8 mouse cellular contexts compared by ENCODE assay signal in genomic region chr3:138743061-138743671, GRCm38 (mm10). TPM values are rescaled to one million over a fixed set of nuclear protein-coding genes. Genes with fewer than 3 reads are reported as not detected.
DNase-seq lines count a peak whose midpoint lies in the region; ATAC-seq and TF ChIP-seq lines count a peak whose summit lies in the region.

No protein-coding gene starts in this region.

- peak overlapping the region; percentile 80 for H3K9ac ChIP-seq in embryonic facial prominence, embryonic 12.5 days
- peak overlapping the region; percentile 76 for H3K9ac ChIP-seq in heart, embryonic 12.5 days
- peak overlapping the region; percentile 65 for H3K9ac ChIP-seq in kidney, embryonic 15.5 days
- H3K9ac ChIP-seq in liver, embryonic 14.5 days (replicated peaks), result no peak overlapping the region

- H3K4me3 ChIP-seq in embryonic facial prominence, embryonic 12.5 days, result peak overlapping the region; percentile 72
- peak overlapping the region; percentile 83 for H3K4me3 ChIP-seq in heart, embryonic 12.5 days
- H3K4me3 ChIP-seq in kidney, embryonic 15.5 days (replicated peaks), result peak overlapping the region; percentile 71
- peak overlapping the region; percentile 58 to 71 for H3K4me3 ChIP-seq in liver, embryonic 14.5 days (ENCODE audit: insufficient read depth in 1 of 2, low read depth in 2 of 2, low read length in 2 of 2)

- H3K27me3 ChIP-seq in embryonic facial prominence, embryonic 12.5 days, result peaks cover 7% of the 10 kb centered on the region; the same call in 1 of the 2 replicates
- H3K27me3 ChIP-seq in heart, embryonic 12.5 days (replicated peaks), result peaks cover 13% of the 10 kb centered on the region
- H3K27me3 ChIP-seq in kidney, embryonic 15.5 days, result peaks cover 10% of the 10 kb centered on the region; the same call in 1 of the 2 replicates
- peaks cover 31% of the 10 kb centered on the region for H3K27me3 ChIP-seq in liver, embryonic 14.5 days (ENCODE audit: control insufficient read depth, insufficient read depth, low read length)

- H3K9me3 ChIP-seq in embryonic facial prominence, embryonic 12.5 days, result no peaks in the 10 kb centered on the region
- H3K9me3 ChIP-seq in heart, embryonic 12.5 days (replicated peaks), result no peaks in the 10 kb centered on the region
- H3K9me3 ChIP-seq in kidney, embryonic 15.5 days (replicated peaks), result no peaks in the 10 kb centered on the region
- no peaks in the 10 kb centered on the region for H3K9me3 ChIP-seq in liver, embryonic 14.5 days (ENCODE audit: control insufficient read depth, low read length)

- no peak for TF ChIP-seq CTCF in liver, embryonic 14.5 days (IDR thresholded peaks at IDR 0.05; ENCODE audit: low read depth)

- H3K27ac ChIP-seq in embryonic facial prominence, embryonic 12.5 days, result peak overlapping the region; percentile 41; the same call in 1 of the 2 replicates
- H3K27ac ChIP-seq in heart, embryonic 12.5 days (ENCODE audit: poor library complexity, severe bottlenecking), result no peak overlapping the region
- peak overlapping the region; percentile 74 for H3K27ac ChIP-seq in kidney, embryonic 15.5 days
- H3K27ac ChIP-seq in liver, embryonic 14.5 days, result no peak overlapping the region

- H3K36me3 ChIP-seq in embryonic facial prominence, embryonic 12.5 days, result no peaks in the 10 kb centered on the region
- H3K36me3 ChIP-seq in heart, embryonic 12.5 days, result no peaks in the 10 kb centered on the region
- no peaks in the 10 kb centered on the region for H3K36me3 ChIP-seq in kidney, embryonic 15.5 days
- H3K36me3 ChIP-seq in liver, embryonic 14.5 days (replicated peaks; ENCODE audit: control insufficient read depth, insufficient read depth, low read depth), result no peaks in the 10 kb centered on the region

- H3K4me2 ChIP-seq in embryonic facial prominence, embryonic 12.5 days (replicated peaks), result peak overlapping the region; percentile 85
- peak overlapping the region; percentile 93 for H3K4me2 ChIP-seq in heart, embryonic 12.5 days
- peak overlapping the region; percentile 90 for H3K4me2 ChIP-seq in kidney, embryonic 15.5 days
- peak overlapping the region; percentile 92 for H3K4me2 ChIP-seq in liver, embryonic 14.5 days (ENCODE audit: low read depth)

- peak; percentile 78 for ATAC-seq in embryonic facial prominence, embryonic 12.5 days (ENCODE audit: insufficient number of reproducible peaks, insufficient read depth, low FRiP score, low TSS enrichment)
- ATAC-seq in heart, embryonic 12.5 days (ENCODE audit: insufficient number of reproducible peaks, low FRiP score), result peak; percentile 76
- peak; percentile 75 for ATAC-seq in kidney, embryonic 15.5 days (replicated peaks; ENCODE audit: low FRiP score)
- peak; percentile 79 for ATAC-seq in liver, embryonic 14.5 days (ENCODE audit: insufficient read depth)

- DNase-seq in B cell, adult 2 months, result peak; percentile 38 to 48
- DNase-seq in adrenal gland, postnatal 25 days, result peak; percentile 84
- DNase-seq in liver, embryonic 14.5 days (ENCODE audit: low read depth in 3 of 3, low spot score in 3 of 3), result peak; percentile 39 to 47 (median 46)
- peak; percentile 84 for DNase-seq in neural tube, embryonic 10.5 days (ENCODE audit: extremely low spot score, low spot score)
- DNase-seq in testis, postnatal 10 days (ENCODE audit: low spot score), result peak; percentile 64

- TF ChIP-seq EP300 in liver, embryonic 14.5 days (IDR thresholded peaks at IDR 0.05; ENCODE audit: low read depth), result no peak

- under 1% methylated on average over 33 of the region's 33 CpGs for WGBS in embryonic facial prominence, embryonic 12.5 days
- WGBS in heart, embryonic 12.5 days, result under 1% methylated on average over 33 of the region's 33 CpGs
- under 1% methylated on average over 33 of the region's 33 CpGs for WGBS in kidney, embryonic 15.5 days
- under 1% methylated on average over 33 of the region's 33 CpGs for WGBS in liver, embryonic 14.5 days (ENCODE audit: insufficient replicate concordance)

- peaks cover 24% of the 10 kb centered on the region; the same call in 1 of the 2 replicates for H3K4me1 ChIP-seq in embryonic facial prominence, embryonic 12.5 days
- H3K4me1 ChIP-seq in heart, embryonic 12.5 days (replicated peaks), result peaks cover 29% of the 10 kb centered on the region
- H3K4me1 ChIP-seq in kidney, embryonic 15.5 days, result peaks cover 37% of the 10 kb centered on the region
- H3K4me1 ChIP-seq in liver, embryonic 14.5 days (replicated peaks; ENCODE audit: control insufficient read depth in 2 of 2, insufficient read depth in 2 of 2, low read length in 1 of 2), result peaks cover 2 to 14% of the 10 kb centered on the region in 2 experiments; a peak in 3 of 4 replicates

RNA-seq across cellular contexts. Expression of gene Tspan5, which starts 1.2 kb away (rescaled TPM):
- 50.1 and 58.3 TPM in 2 replicates for total RNA-seq in adrenal gland, postnatal 25 days (2021)
- polyA plus RNA-seq in embryonic facial prominence, embryonic 12.5 days (2016; fragmentation: Nextera tagmentation; extraction: Ambion mirVana), result 33.0 and 33.8 TPM in 2 replicates
- polyA plus RNA-seq in heart, embryonic 12.5 days (2016; fragmentation: Nextera tagmentation; extraction: Ambion mirVana), result 18.9 and 19.0 TPM in 2 replicates
- polyA plus RNA-seq in kidney, embryonic 15.5 days (2015; fragmentation: Nextera tagmentation; extraction: Ambion mirVana), result 26.3 and 28.9 TPM in 2 replicates
- 1.9 and 2.0 TPM in 2 replicates for polyA plus RNA-seq in liver, embryonic 14.5 days (2012; rRNA removed)
- 2.9 and 3.1 TPM in 2 replicates for polyA plus RNA-seq in liver, embryonic 14.5 days (2014; fragmentation: Nextera tagmentation; extraction: Ambion mirVana)

Comparison
In these comparisons a context has a peak if more than half of its experiments do, and no peak if none do; other contexts are left out.
1. H3K27ac ChIP-seq: peak in embryonic facial prominence, embryonic 12.5 days (single experiment) and kidney, embryonic 15.5 days (single experiment); none in heart, embryonic 12.5 days (single experiment) and liver, embryonic 14.5 days (single experiment).
2. Peak in every context shown above with its lines, with median percentiles within 50 percentile points of each other: DNase-seq, ATAC-seq, H3K4me2 ChIP-seq and H3K4me3 ChIP-seq.